Mouse (Mus musculus): ENCODE data around the gene Commd1. TPM values are rescaled to one million over a fixed set of nuclear protein-coding genes. Genes with fewer than 3 reads are reported as not detected.

The Commd1 gene
- polyA plus RNA-seq, 1 experiment: 104 TPM

GRCm38 (mm10) chr11:22919336-22919735, 62.8 kb downstream of the Commd1 start:
- no peak overlapping the region for H3K27ac ChIP-seq (ENCODE audit: insufficient read depth, low read length)
- no peaks in the 10 kb centered on the region for H3K27me3 ChIP-seq (ENCODE audit: control insufficient read depth, insufficient read depth, low read length, poor library complexity, severe bottlenecking)
- no peak overlapping the region for H3K4me3 ChIP-seq (ENCODE audit: low read depth, low read length)
- no peaks in the 10 kb centered on the region for H3K36me3 ChIP-seq (ENCODE audit: control insufficient read depth, insufficient read depth, low read length, poor library complexity, severe bottlenecking)
- H3K9ac ChIP-seq (ENCODE audit: low read depth, poor library complexity, severe bottlenecking): no peak overlapping the region
- no peaks in the 10 kb centered on the region for H3K4me1 ChIP-seq (ENCODE audit: control insufficient read depth, insufficient read depth, low read length)
- H3K9me3 ChIP-seq (replicated peaks; ENCODE audit: control insufficient read depth, insufficient read depth, low read length, poor library complexity, severe bottlenecking): no peaks in the 10 kb centered on the region
- no peak for TF ChIP-seq POLR2A (IDR thresholded peaks at IDR 0.05; ENCODE audit: insufficient read depth, low read length)
- TF ChIP-seq CTCF (IDR thresholded peaks at IDR 0.05; ENCODE audit: low read depth, low read length): no peak
- TF ChIP-seq EP300 (IDR thresholded peaks at IDR 0.05; ENCODE audit: insufficient read depth, low read depth, low read length): no peak

GRCm38 (mm10) chr11:22917786-22918185, 64.4 kb downstream of the Commd1 start:
- TF ChIP-seq EP300 (IDR thresholded peaks at IDR 0.05; ENCODE audit: insufficient read depth, low read depth, low read length) (no peak), POLR2A (IDR thresholded peaks at IDR 0.05; ENCODE audit: insufficient read depth, low read length) (no peak), CTCF (IDR thresholded peaks at IDR 0.05; ENCODE audit: low read depth, low read length) (no peak)
- no peak overlapping the region for H3K27ac ChIP-seq (ENCODE audit: insufficient read depth, low read length)
- H3K9me3 ChIP-seq (replicated peaks; ENCODE audit: control insufficient read depth, insufficient read depth, low read length, poor library complexity, severe bottlenecking): no peaks in the 10 kb centered on the region
- no peaks in the 10 kb centered on the region for H3K4me1 ChIP-seq (ENCODE audit: control insufficient read depth, insufficient read depth, low read length)
- no peaks in the 10 kb centered on the region for H3K36me3 ChIP-seq (ENCODE audit: control insufficient read depth, insufficient read depth, low read length, poor library complexity, severe bottlenecking)
- no peak overlapping the region for H3K9ac ChIP-seq (ENCODE audit: low read depth, poor library complexity, severe bottlenecking)
- H3K4me3 ChIP-seq (ENCODE audit: low read depth, low read length): no peak overlapping the region
- no peaks in the 10 kb centered on the region for H3K27me3 ChIP-seq (ENCODE audit: control insufficient read depth, insufficient read depth, low read length, poor library complexity, severe bottlenecking)

- no peaks in the 10 kb centered on the region for H3K27me3 ChIP-seq (ENCODE audit: control insufficient read depth, insufficient read depth, low read length, poor library complexity, severe bottlenecking)
- no peak overlapping the region for H3K4me3 ChIP-seq (ENCODE audit: low read depth, low read length)
- H3K4me1 ChIP-seq (ENCODE audit: control insufficient read depth, insufficient read depth, low read length): no peaks in the 10 kb centered on the region
- H3K36me3 ChIP-seq (ENCODE audit: control insufficient read depth, insufficient read depth, low read length, poor library complexity, severe bottlenecking): no peaks in the 10 kb centered on the region
- H3K9ac ChIP-seq (ENCODE audit: low read depth, poor library complexity, severe bottlenecking): no peak overlapping the region
- TF ChIP-seq POLR2A (IDR thresholded peaks at IDR 0.05; ENCODE audit: insufficient read depth, low read length): no peak
- TF ChIP-seq CTCF (IDR thresholded peaks at IDR 0.05; ENCODE audit: low read depth, low read length): no peak
- TF ChIP-seq EP300 (IDR thresholded peaks at IDR 0.05; ENCODE audit: insufficient read depth, low read depth, low read length): no peak
- H3K9me3 ChIP-seq (replicated peaks; ENCODE audit: control insufficient read depth, insufficient read depth, low read length, poor library complexity, severe bottlenecking): no peaks in the 10 kb centered on the region
- H3K27ac ChIP-seq (ENCODE audit: insufficient read depth, low read length): no peak overlapping the region
These were observed 68.4 kb downstream of the Commd1 start for GRCm38 (mm10) chr11:22913744-22914143.

GRCm38 (mm10) chr11:22911831-22912230, 70.4 kb downstream of the Commd1 start:
- no peaks in the 10 kb centered on the region for H3K36me3 ChIP-seq (ENCODE audit: control insufficient read depth, insufficient read depth, low read length, poor library complexity, severe bottlenecking)
- no peaks in the 10 kb centered on the region for H3K27me3 ChIP-seq (ENCODE audit: control insufficient read depth, insufficient read depth, low read length, poor library complexity, severe bottlenecking)
- H3K27ac ChIP-seq (ENCODE audit: insufficient read depth, low read length): no peak overlapping the region
- H3K4me3 ChIP-seq (ENCODE audit: low read depth, low read length): no peak overlapping the region
- no peak for TF ChIP-seq POLR2A (IDR thresholded peaks at IDR 0.05; ENCODE audit: insufficient read depth, low read length)
- TF ChIP-seq EP300 (IDR thresholded peaks at IDR 0.05; ENCODE audit: insufficient read depth, low read depth, low read length): no peak
- no peak for TF ChIP-seq CTCF (IDR thresholded peaks at IDR 0.05; ENCODE audit: low read depth, low read length)
- no peaks in the 10 kb centered on the region for H3K9me3 ChIP-seq (replicated peaks; ENCODE audit: control insufficient read depth, insufficient read depth, low read length, poor library complexity, severe bottlenecking)
- H3K9ac ChIP-seq (ENCODE audit: low read depth, poor library complexity, severe bottlenecking): no peak overlapping the region
- no peaks in the 10 kb centered on the region for H3K4me1 ChIP-seq (ENCODE audit: control insufficient read depth, insufficient read depth, low read length)

- Histone ChIP-seq H3K9ac (ENCODE audit: low read depth, poor library complexity, severe bottlenecking) (no peak overlapping the region), H3K27ac (ENCODE audit: insufficient read depth, low read length) (no peak overlapping the region), H3K4me1 (ENCODE audit: control insufficient read depth, insufficient read depth, low read length) (no peaks in the 10 kb centered on the region), H3K27me3 (ENCODE audit: control insufficient read depth, insufficient read depth, low read length, poor library complexity, severe bottlenecking) (no peaks in the 10 kb centered on the region), H3K36me3 (ENCODE audit: control insufficient read depth, insufficient read depth, low read length, poor library complexity, severe bottlenecking) (no peaks in the 10 kb centered on the region), H3K9me3 (replicated peaks; ENCODE audit: control insufficient read depth, insufficient read depth, low read length, poor library complexity, severe bottlenecking) (peaks cover 15% of the 10 kb centered on the region), H3K4me3 (ENCODE audit: low read depth, low read length) (no peak overlapping the region)
- TF ChIP-seq POLR2A (IDR thresholded peaks at IDR 0.05; ENCODE audit: insufficient read depth, low read length) (no peak), CTCF (IDR thresholded peaks at IDR 0.05; ENCODE audit: low read depth, low read length) (no peak), EP300 (IDR thresholded peaks at IDR 0.05; ENCODE audit: insufficient read depth, low read depth, low read length) (no peak)
These were observed 75.7 kb downstream of the Commd1 start for GRCm38 (mm10) chr11:22906453-22906865.

- Histone ChIP-seq H3K4me1 (ENCODE audit: control insufficient read depth, insufficient read depth, low read length) (peaks cover 4% of the 10 kb centered on the region), H3K27me3 (ENCODE audit: control insufficient read depth, insufficient read depth, low read length, poor library complexity, severe bottlenecking) (no peaks in the 10 kb centered on the region), H3K4me3 (ENCODE audit: low read depth, low read length) (no peak overlapping the region), H3K36me3 (ENCODE audit: control insufficient read depth, insufficient read depth, low read length, poor library complexity, severe bottlenecking) (no peaks in the 10 kb centered on the region; the same call in 1 of the 2 replicates), H3K9ac (ENCODE audit: low read depth, poor library complexity, severe bottlenecking) (no peak overlapping the region), H3K27ac (ENCODE audit: insufficient read depth, low read length) (no peak overlapping the region), H3K9me3 (replicated peaks; ENCODE audit: control insufficient read depth, insufficient read depth, low read length, poor library complexity, severe bottlenecking) (peaks cover 19% of the 10 kb centered on the region)
- TF ChIP-seq POLR2A (IDR thresholded peaks at IDR 0.05; ENCODE audit: insufficient read depth, low read length) (no peak), EP300 (IDR thresholded peaks at IDR 0.05; ENCODE audit: insufficient read depth, low read depth, low read length) (no peak), CTCF (IDR thresholded peaks at IDR 0.05; ENCODE audit: low read depth, low read length) (no peak)
These were observed 79.3 kb downstream of the Commd1 start for GRCm38 (mm10) chr11:22902923-22903322.
